Mouse (Mus musculus): ENCODE results near the gene Aym1. TPM values are rescaled to one million over a fixed set of nuclear protein-coding genes. Genes with fewer than 3 reads are reported as not detected.
"Not testable (repeated sequence)": the region's sequence is repeated elsewhere in the genome, so short reads cannot be mapped to it uniquely, and the experiment has no call there.

Gene Aym1
- not detected for total RNA-seq (2021)
- long read RNA-seq, experiment 1, result 0 reads
- long read RNA-seq, experiment 2, result 0 reads

GRCm38 (mm10) chr5:113357186-113357585 is at the start of gene Aym1:
Gene Aym1 (plus strand): TSS chr5:113357294.
- no peak for DNase-seq
- intact Hi-C loops (cut with DNase I), result no loop called here

- DNase-seq, result no peak
- intact Hi-C loops (cut with DNase I), result no loop called here
Observed at GRCm38 (mm10) chr5:113309491-113310376, 47.4 kb upstream of the Aym1 start.

- peak; percentile 53 to 57 for DNase-seq
- intact Hi-C loops (cut with DNase I), result no loop called here
Observed at GRCm38 (mm10) chr5:113310377-113311003, 46.6 kb upstream of the Aym1 start, which contains the start of gene Sgsm1. Gene Sgsm1 (minus strand): TSS chr5:113310786.

- intact Hi-C loops (cut with DNase I), result no loop called here
- peak; percentile 45 to 59 for DNase-seq
Observed at GRCm38 (mm10) chr5:113313998-113314397, 43.1 kb upstream of the Aym1 start.

- intact Hi-C loops (cut with DNase I), result no loop called here
- peak; percentile 22 to 38 for DNase-seq
Observed at GRCm38 (mm10) chr5:113323784-113324638, 33.1 kb upstream of the Aym1 start.

- no peak for DNase-seq
- intact Hi-C loops (cut with DNase I), result no loop called here
Observed at GRCm38 (mm10) chr5:113329463-113329862, 27.6 kb upstream of the Aym1 start.

GRCm38 (mm10) chr5:113330202-113330601 is 26.9 kb upstream of the Aym1 start:
- intact Hi-C loops (cut with DNase I), result no loop called here
- no peak for DNase-seq

- intact Hi-C loops (cut with DNase I), result no loop called here
- DNase-seq, result no peak
Observed at GRCm38 (mm10) chr5:113332239-113332638, 24.9 kb upstream of the Aym1 start.

GRCm38 (mm10) chr5:113332899-113333298 is 24.2 kb upstream of the Aym1 start:
- DNase-seq, result no peak
- intact Hi-C loops (cut with DNase I), result no loop called here

- no peak for DNase-seq
- intact Hi-C loops (cut with DNase I), result no loop called here
Observed at GRCm38 (mm10) chr5:113334621-113335530, 22.2 kb upstream of the Aym1 start.

GRCm38 (mm10) chr5:113335732-113336131 is 21.4 kb upstream of the Aym1 start:
- intact Hi-C loops (cut with DNase I), result no loop called here
- DNase-seq, result no peak

- no peak for DNase-seq
- intact Hi-C loops (cut with DNase I), result no loop called here
Observed at GRCm38 (mm10) chr5:113336281-113336680, 20.8 kb upstream of the Aym1 start.

- intact Hi-C loops (cut with DNase I), result no loop called here
- no peak for DNase-seq
Observed at GRCm38 (mm10) chr5:113344635-113345386, 12.3 kb upstream of the Aym1 start.

GRCm38 (mm10) chr5:113345781-113346180 is 11.3 kb upstream of the Aym1 start:
- DNase-seq, result no peak
- intact Hi-C loops (cut with DNase I), result no loop called here

GRCm38 (mm10) chr5:113346651-113347050 is 10.4 kb upstream of the Aym1 start:
- DNase-seq; intact Hi-C loops (cut with DNase I): not testable (repeated sequence)

GRCm38 (mm10) chr5:113347593-113347992 is 9.5 kb upstream of the Aym1 start:
- intact Hi-C loops (cut with DNase I), result no loop called here
- no peak for DNase-seq

- intact Hi-C loops (cut with DNase I), result no loop called here
- no peak for DNase-seq
Observed at GRCm38 (mm10) chr5:113348597-113348996, 8.5 kb upstream of the Aym1 start.

GRCm38 (mm10) chr5:113349226-113349625 is 7.9 kb upstream of the Aym1 start:
- no peak for DNase-seq
- intact Hi-C loops (cut with DNase I), result no loop called here

GRCm38 (mm10) chr5:113349810-113350209 is 7.3 kb upstream of the Aym1 start:
- intact Hi-C loops (cut with DNase I), result no loop called here
- no peak for DNase-seq

Measured in gastrocnemius, postnatal 36 days (tissue).